Mouse (Mus musculus): ENCODE measurements at regions not wholly inside any gene's neighbourhood (a gene's known extent, or its start where the extent isn't known, plus 50 kb on each side); places are given as distances from the start of the nearest gene placed in this dataset.

- TF ChIP-seq CTCF (IDR thresholded peaks at IDR 0.05; ENCODE audit: borderline replicate concordance, extremely low read depth, insufficient read depth, insufficient read length) = no peak
- no peak for TF ChIP-seq POLR2A (IDR thresholded peaks at IDR 0.05; ENCODE audit: borderline replicate concordance, extremely low read depth, insufficient read depth, insufficient read length, poor library complexity, severe bottlenecking)
Observed at GRCm38 (mm10) chr14:109261990-109262389, 348.0 kb upstream of the Slitrk1 start.

Data from brain, embryonic 14.5 days (tissue).